Mouse (Mus musculus) liver, postnatal 0 days (tissue): Measurements from ENCODE around the gene Cdc42ep2. TPM values are rescaled to one million over a fixed set of nuclear protein-coding genes. Genes with fewer than 3 reads are reported as not detected.

Experiments used
- ATAC-seq: fragments of 200-750 bp; cut with Nextera tagmentation; 2 replicates; pipeline ENCODE4 v1.8.0; 2017; ENCODE audit warnings: mild to moderate bottlenecking, moderate library complexity
- DNase-seq: peaks from one replicate; pipeline ENCODE4 v3.0.0-alpha.2; 2016
- H3K27ac ChIP-seq: fragments of 300-500 bp; sonication (generic); 2 replicates; pipeline ENCODE4 v1.5.1; 2014; ENCODE audit warnings: antibody characterized with exemption, moderate library complexity, mild to moderate bottlenecking, low read depth
- H3K27me3 ChIP-seq: fragments of 300-500 bp; sonication (generic); 2 replicates; pipeline ENCODE4 v1.6.1; 2014; ENCODE audit warnings: low read length, control low read depth, mixed read lengths; ENCODE audit not compliant: insufficient read depth
- H3K36me3 ChIP-seq: fragments of 300-500 bp; sonication (generic); replicated peaks from 2 replicates; pipeline ENCODE4 v1.6.1; 2014; ENCODE audit warnings: mild to moderate bottlenecking, control low read depth, low read length, moderate library complexity, mixed read lengths; ENCODE audit not compliant: insufficient read depth
- H3K4me1 ChIP-seq: fragments of 300-500 bp; sonication (generic); 2 replicates; pipeline ENCODE4 v1.6.1; 2014; ENCODE audit warnings: antibody characterized with exemption, mild to moderate bottlenecking, control low read depth; ENCODE audit not compliant: insufficient read depth
- H3K4me2 ChIP-seq: fragments of 300-500 bp; sonication (generic); 2 replicates; pipeline ENCODE4 v1.6.1; 2014; ENCODE audit warnings: low read depth, mild to moderate bottlenecking, low read length, moderate library complexity, mixed read lengths
- H3K4me3 ChIP-seq: fragments of 300-500 bp; sonication (generic); 2 replicates; pipeline ENCODE4 v1.5.1; 2014; ENCODE audit warnings: low read depth, low read length
- H3K9ac ChIP-seq: fragments of 300-500 bp; sonication (generic); replicated peaks from 2 replicates; pipeline ENCODE4 v1.6.1; 2014; ENCODE audit warnings: mild to moderate bottlenecking, moderate library complexity
- H3K9me3 ChIP-seq: fragments of 300-500 bp; sonication (generic); 2 replicates; pipeline ENCODE4 v1.6.1; 2016; ENCODE audit warnings: mild to moderate bottlenecking, control low read depth, low read length, mixed read lengths
- CTCF ChIP-seq: sonication (generic); IDR thresholded peaks from 2 replicates; pipeline ENCODE4 v1.5.1; 2016; ENCODE audit warnings: antibody characterized with exemption, low read depth
- EP300 ChIP-seq: IDR thresholded peaks from 2 replicates; pipeline ENCODE4 v1.6.1; 2016; ENCODE audit warnings: antibody characterized with exemption, low read depth, mild to moderate bottlenecking
- WGBS: fragments of 180-500 bp; shearing (Covaris S2); extraction: QIAGEN DNeasy Blood & Tissue Kit; methylation state at CpG from one replicate; pipeline ENCODE4 v1.1.7; 2014; ENCODE audit not compliant: insufficient replicate concordance; 5-methylcytosine and 5-hydroxymethylcytosine counted together
- polyA plus RNA-seq: library from polyadenylated mRNA; unstranded; fragments of >200 nt; fragmentation: Nextera tagmentation; extraction: Ambion mirVana; gene quantifications from 2 replicates; pipeline ENCODE4 v1.2.1, GENCODE M21; 2015

The Cdc42ep2 gene
- polyA plus RNA-seq, 1 experiment from 2014 or later: 3.0 TPM

DNA sequence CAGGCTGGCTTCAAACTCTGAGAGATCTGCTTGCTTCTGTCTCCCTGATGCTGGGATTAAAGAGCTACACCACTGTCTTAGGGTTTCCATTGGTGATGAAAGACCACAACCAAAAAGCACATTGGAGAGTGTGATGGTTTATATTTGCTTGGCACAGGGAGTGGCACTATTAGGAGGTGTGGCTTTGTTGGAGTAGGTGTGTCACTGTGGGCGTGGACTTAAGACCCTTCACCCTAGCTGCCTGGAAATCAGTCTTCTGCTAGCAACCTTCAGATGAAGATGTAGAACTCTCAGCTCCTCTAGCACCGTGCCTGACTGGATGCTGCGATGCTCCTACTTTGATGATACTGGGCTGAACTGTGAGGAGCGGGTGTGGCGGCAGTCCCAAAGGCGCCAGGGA lies 13.9 kb upstream of the Cdc42ep2 start:
- H3K4me1 ChIP-seq: peaks cover 21% of the 10 kb centered on the region
- peaks cover 29% of the 10 kb centered on the region for H3K36me3 ChIP-seq
- DNase-seq (no peak), ATAC-seq (peak; percentile 33; the same call in 1 of the 2 replicates)
- WGBS: 76% methylated on average over 6 of the region's 6 CpGs
- no peak overlapping the region for H3K4me3 ChIP-seq
- no peaks in the 10 kb centered on the region for H3K9me3 ChIP-seq
- H3K27me3 ChIP-seq: no peaks in the 10 kb centered on the region
- no peak overlapping the region; the same call in 1 of the 2 replicates for H3K27ac ChIP-seq
- H3K9ac ChIP-seq: no peak overlapping the region
- TF ChIP-seq EP300 (no peak), CTCF (no peak)
- peak overlapping the region; percentile 42; the same call in 1 of the 2 replicates for H3K4me2 ChIP-seq

DNA sequence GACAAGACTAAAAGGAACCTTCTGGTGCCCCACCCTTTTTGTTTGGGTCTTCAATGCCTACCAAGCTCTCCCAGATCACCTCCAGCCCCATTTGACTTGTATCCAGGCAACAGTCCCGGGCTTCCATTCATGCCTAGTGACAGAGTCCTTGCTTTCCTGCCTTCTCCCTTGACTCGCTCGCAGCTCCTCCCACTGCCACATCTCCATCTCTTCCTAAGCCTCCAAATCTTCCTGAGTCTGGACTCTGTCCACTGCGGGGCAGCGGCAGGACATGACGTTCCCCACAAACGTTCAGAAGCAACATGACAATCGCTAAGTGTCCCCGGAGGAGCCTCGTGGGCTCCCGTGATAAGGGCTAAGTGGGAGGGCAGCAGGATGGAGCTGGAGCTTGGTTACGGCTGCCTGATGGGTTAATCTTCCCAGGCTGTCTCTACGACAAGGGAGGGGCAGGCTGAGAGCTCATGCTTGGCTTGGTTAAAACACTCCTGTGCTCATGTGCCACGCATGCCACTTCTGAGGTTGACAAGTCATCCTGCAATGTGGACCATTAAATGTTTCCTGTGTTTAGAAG lies 13.3 kb upstream of the Cdc42ep2 start:
- peak overlapping the region; percentile 66; the same call in 1 of the 2 replicates for H3K27ac ChIP-seq
- ATAC-seq (peak; percentile 88), DNase-seq (peak; percentile 57)
- TF ChIP-seq CTCF (no peak), EP300 (peak; percentile 51; the same call in 1 of the 2 replicates)
- peaks cover 24% of the 10 kb centered on the region for H3K36me3 ChIP-seq
- H3K4me3 ChIP-seq: no peak overlapping the region
- H3K9ac ChIP-seq: no peak overlapping the region
- H3K4me1 ChIP-seq: peaks cover 21% of the 10 kb centered on the region
- H3K27me3 ChIP-seq: no peaks in the 10 kb centered on the region
- no peaks in the 10 kb centered on the region for H3K9me3 ChIP-seq
- peak overlapping the region; percentile 42 for H3K4me2 ChIP-seq
- WGBS: 24% methylated on average over 14 of the region's 14 CpGs

DNA sequence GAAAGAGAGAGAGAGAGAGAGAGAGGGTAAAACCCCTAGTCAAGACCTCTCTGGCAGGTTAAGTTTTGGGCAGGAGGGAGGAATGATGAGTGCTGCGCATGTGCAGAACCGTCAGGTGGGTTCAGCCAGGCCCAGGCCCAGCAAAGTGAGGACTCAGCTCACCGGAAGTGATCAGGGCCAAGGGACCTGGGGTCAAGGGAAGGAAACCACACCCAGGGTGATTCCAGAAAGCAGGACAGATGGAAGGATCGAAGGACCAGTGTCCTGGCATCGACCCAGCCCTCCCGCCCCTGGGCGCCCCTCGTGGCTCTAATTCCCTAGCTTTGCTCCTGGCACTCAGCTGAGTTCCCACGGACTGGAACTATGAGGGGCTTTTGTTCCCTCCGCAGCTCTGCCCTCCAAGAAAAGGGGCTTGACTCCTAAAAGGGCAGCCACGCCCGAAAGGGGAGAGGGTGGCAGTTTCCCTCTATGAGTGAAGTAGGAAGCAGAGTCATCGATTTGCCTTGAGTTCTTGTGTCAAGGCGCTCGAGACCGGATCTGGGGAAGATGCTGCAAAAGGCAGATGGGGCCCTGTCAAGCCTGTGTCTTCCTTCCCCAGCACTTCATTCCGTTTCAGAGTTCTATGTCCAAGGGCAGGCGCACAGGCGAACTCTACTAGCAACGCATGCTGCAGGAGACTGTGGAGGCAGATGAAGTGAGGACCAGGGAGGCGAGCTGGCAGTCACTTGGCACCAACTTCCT lies 12.6 kb upstream of the Cdc42ep2 start:
- Histone ChIP-seq H3K4me3 (no peak overlapping the region), H3K36me3 (peaks cover 18% of the 10 kb centered on the region), H3K27me3 (no peaks in the 10 kb centered on the region), H3K4me2 (peak overlapping the region; percentile 42), H3K9me3 (no peaks in the 10 kb centered on the region), H3K4me1 (peaks cover 21% of the 10 kb centered on the region), H3K9ac (no peak overlapping the region), H3K27ac (peak overlapping the region; percentile 66; the same call in 1 of the 2 replicates)
- 71% methylated on average over 21 of the region's 21 CpGs for WGBS
- DNase-seq (no peak), ATAC-seq (no peak)
- TF ChIP-seq CTCF (no peak), EP300 (no peak)

DNA sequence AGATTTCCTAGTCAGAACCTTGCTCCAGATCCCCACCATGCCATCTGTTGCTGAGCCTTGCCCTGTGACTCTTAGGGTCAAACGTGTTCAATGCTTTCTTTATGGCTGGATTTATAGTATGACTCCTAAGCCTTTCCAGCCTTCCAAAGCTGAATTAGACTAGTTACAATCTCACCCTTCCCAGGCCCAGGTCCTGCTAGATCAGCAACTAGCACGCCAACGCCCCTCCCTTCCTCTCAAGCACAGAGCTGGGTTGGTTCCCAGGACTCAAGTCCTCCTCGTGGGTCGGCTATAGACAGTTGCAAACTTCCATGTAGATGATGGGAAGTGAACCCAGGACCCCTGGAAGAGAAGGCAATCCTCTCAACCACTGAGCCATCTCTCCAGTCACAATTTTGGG lies 11.1 kb upstream of the Cdc42ep2 start:
- Histone ChIP-seq H3K27ac (peak overlapping the region; percentile 32; the same call in 1 of the 2 replicates), H3K4me3 (no peak overlapping the region), H3K9ac (no peak overlapping the region), H3K4me1 (peaks cover 25% of the 10 kb centered on the region), H3K4me2 (no peak overlapping the region), H3K9me3 (no peaks in the 10 kb centered on the region), H3K36me3 (peaks cover 7% of the 10 kb centered on the region; the same call in 1 of the 2 replicates), H3K27me3 (no peaks in the 10 kb centered on the region)
- ATAC-seq (no peak), DNase-seq (no peak)
- TF ChIP-seq CTCF (no peak), EP300 (no peak)
- 54% methylated on average over 5 of the region's 5 CpGs for WGBS

DNA sequence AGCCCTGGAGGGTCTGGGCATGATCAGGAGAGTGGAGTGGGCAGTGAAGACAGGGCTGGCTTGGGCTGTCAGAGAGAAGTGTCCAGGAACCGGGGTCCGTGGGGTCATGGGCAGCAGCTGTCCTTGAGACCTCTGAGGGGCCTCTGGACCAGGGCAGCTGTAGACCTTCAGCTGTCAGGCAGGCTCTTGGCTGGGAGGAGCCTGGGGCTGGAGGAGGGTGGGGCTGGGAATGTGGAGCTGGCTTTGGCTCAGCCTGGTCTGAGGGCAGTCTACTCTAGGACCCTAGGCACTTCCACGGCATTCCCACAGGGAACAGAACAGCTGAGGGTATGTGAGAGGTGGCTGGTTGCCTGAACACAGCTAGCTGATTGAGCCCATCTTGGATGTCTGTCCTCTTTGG lies 10.7 kb upstream of the Cdc42ep2 start:
- no peak for ATAC-seq
- H3K27me3 ChIP-seq: no peaks in the 10 kb centered on the region
- WGBS: 57% methylated on average over 3 of the region's 3 CpGs
- no peak for DNase-seq
- TF ChIP-seq CTCF (no peak), EP300 (no peak)
- peak overlapping the region; percentile 32; the same call in 1 of the 2 replicates for H3K27ac ChIP-seq
- no peak overlapping the region for H3K4me3 ChIP-seq
- no peak overlapping the region for H3K4me2 ChIP-seq
- H3K9ac ChIP-seq: no peak overlapping the region
- peaks cover 2% of the 10 kb centered on the region; the same call in 1 of the 2 replicates for H3K36me3 ChIP-seq
- H3K9me3 ChIP-seq: no peaks in the 10 kb centered on the region
- H3K4me1 ChIP-seq: peaks cover 25% of the 10 kb centered on the region

DNA sequence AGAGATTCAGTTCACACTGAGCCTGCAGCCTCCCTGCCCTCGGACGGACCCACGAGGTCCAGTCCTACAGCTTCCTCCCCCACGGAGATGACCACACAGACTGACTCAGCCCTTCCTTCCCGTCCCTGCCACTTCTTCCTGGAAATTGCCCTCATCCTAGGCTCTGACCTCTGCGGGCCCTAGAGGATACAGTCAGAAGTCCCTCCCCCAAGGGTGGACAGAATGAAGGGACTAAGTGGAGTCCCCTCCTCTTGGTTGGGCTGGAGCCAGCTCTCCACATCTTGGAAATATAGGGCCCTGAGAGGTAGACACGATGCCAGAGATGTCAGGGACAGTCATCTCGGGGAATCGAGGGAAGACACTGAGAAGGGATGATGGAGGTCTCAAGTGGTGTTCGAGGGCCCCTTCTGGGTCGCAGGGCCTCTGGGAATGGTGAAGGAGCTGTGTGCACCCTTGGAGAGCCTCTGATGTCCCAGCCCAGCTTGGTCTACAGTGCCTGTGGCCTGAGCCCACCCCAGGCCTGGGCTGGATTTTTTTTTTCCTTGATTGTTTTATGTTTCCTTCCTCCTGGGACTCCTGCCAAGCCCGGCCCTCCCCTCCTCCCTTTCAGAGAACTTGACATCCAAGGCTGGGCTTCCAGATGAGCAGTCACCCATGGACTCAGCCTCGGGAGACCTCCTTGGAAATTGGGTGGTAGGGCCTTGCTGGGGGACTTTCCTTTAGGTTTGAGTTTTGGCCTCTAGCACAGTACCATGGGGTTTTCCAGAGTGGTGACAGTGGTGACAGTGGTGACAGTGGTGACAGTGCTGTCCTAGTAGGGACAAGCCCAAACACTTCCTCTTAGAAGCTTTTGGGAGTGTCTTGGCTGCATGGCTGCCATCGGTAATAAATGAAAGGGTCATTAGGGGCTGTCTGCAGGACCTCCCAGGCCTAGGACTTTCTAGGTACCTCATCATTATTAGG lies 5.3 kb upstream of the Cdc42ep2 start:
- 52% methylated on average over 14 of the region's 14 CpGs for WGBS
- Histone ChIP-seq H3K36me3 (no peaks in the 10 kb centered on the region), H3K9ac (no peak overlapping the region), H3K4me1 (peaks cover 25% of the 10 kb centered on the region), H3K27ac (peak overlapping the region; percentile 58), H3K9me3 (no peaks in the 10 kb centered on the region), H3K27me3 (no peaks in the 10 kb centered on the region; the same call in 1 of the 2 replicates), H3K4me2 (no peak overlapping the region), H3K4me3 (no peak overlapping the region)
- no peak for TF ChIP-seq EP300
- ATAC-seq: peak; percentile 48
- no peak for DNase-seq
